Mouse (Mus musculus): ENCODE measurements around the gene Pfkfb2. TPM values are rescaled to one million over a fixed set of nuclear protein-coding genes. Genes with fewer than 3 reads are reported as not detected.

The Pfkfb2 gene
- total RNA-seq (2012; rRNA removed), result 10.0 and 12.1 TPM in 2 replicates

DNA sequence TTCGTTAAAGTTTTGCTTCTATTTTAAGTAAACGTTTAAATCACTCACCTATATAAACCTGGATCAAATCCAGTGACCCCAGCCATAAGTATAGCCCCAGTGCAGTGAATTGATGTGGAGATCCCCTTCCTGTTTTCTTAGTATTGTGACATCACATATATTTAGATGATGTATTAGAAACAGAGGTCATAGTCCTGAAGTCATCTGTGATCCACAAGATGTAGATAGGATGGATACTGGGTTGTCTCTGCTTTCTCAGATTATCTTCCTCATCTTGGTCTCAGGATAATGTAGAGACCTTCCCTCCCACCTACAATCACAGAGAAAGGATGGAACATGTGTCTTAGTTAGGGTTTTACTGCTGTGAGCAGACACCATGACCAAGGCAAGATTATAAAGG is at the start of gene Pfkfb2:
Gene Pfkfb2 (minus strand): TSS at position 101 of the 400 bp plus-strand sequence.
- Histone ChIP-seq H3K27ac (ENCODE audit: insufficient read depth, low read depth, low read length, poor library complexity, severe bottlenecking) (no peak within 1 kb of the TSS), H3K36me3 (ENCODE audit: control insufficient read depth, insufficient read depth, low read length, poor library complexity, severe bottlenecking) (no peaks in the 10 kb centered on the region), H3K4me3 (ENCODE audit: insufficient read depth in 1 of 2, low read depth in 1 of 2, low read length in 2 of 2, poor library complexity in 1 of 2, severe bottlenecking in 1 of 2) (no peak within 1 kb of the TSS), H3K9me3 (ENCODE audit: control insufficient read depth, insufficient read depth, low read depth, low read length) (no peaks in the 10 kb centered on the region), H3K9ac (ENCODE audit: insufficient read depth, low read depth, low read length, poor library complexity, severe bottlenecking) (no peak within 1 kb of the TSS), H3K4me1 (ENCODE audit: control insufficient read depth in 2 of 2, insufficient read depth in 2 of 2, low read length in 2 of 2, poor library complexity in 1 of 2) (no peaks in the 10 kb centered on the region; a peak in 1 of 4 replicates)
- no peak for DNase-seq (ENCODE audit: low read depth, low spot score)
- TF ChIP-seq ZC3H11A (IDR thresholded peaks at IDR 0.05; ENCODE audit: borderline replicate concordance, low read depth, low read length) (no peak), HCFC1 (IDR thresholded peaks at IDR 0.05; ENCODE audit: borderline replicate concordance, insufficient read depth, low read length) (no peak), MAFK (IDR thresholded peaks at IDR 0.05; ENCODE audit: insufficient read depth, low read depth, low read length) (no peak), CHD2 (IDR thresholded peaks at IDR 0.05; ENCODE audit: low read depth, low read length) (no peak), ZNF384 (IDR thresholded peaks at IDR 0.05; ENCODE audit: low read depth, low read length) (no peak)
- in situ Hi-C loops (cut with MboI; ENCODE audit: low sequenced_read_pairs in 2 of 2, unreplicated experiment in 2 of 2), result no loop called here

GRCm38 (mm10) chr1:130776645-130777044 is 47.6 kb upstream of the Pfkfb2 start:
- in situ Hi-C loops (cut with MboI; ENCODE audit: low sequenced_read_pairs in 2 of 2, unreplicated experiment in 2 of 2), result no loop called here
- TF ChIP-seq ZNF384 (IDR thresholded peaks at IDR 0.05; ENCODE audit: low read depth, low read length) (no peak), MAFK (IDR thresholded peaks at IDR 0.05; ENCODE audit: insufficient read depth, low read depth, low read length) (no peak), CHD2 (IDR thresholded peaks at IDR 0.05; ENCODE audit: low read depth, low read length) (no peak), ZC3H11A (IDR thresholded peaks at IDR 0.05; ENCODE audit: borderline replicate concordance, low read depth, low read length) (no peak), HCFC1 (IDR thresholded peaks at IDR 0.05; ENCODE audit: borderline replicate concordance, insufficient read depth, low read length) (no peak)
- Histone ChIP-seq H3K27ac (ENCODE audit: insufficient read depth, low read depth, low read length, poor library complexity, severe bottlenecking) (no peak overlapping the region), H3K9me3 (ENCODE audit: control insufficient read depth, insufficient read depth, low read depth, low read length) (no peaks in the 10 kb centered on the region), H3K9ac (ENCODE audit: insufficient read depth, low read depth, low read length, poor library complexity, severe bottlenecking) (no peak overlapping the region), H3K36me3 (ENCODE audit: control insufficient read depth, insufficient read depth, low read length, poor library complexity, severe bottlenecking) (no peaks in the 10 kb centered on the region), H3K4me3 (ENCODE audit: insufficient read depth in 1 of 2, low read depth in 1 of 2, low read length in 2 of 2, poor library complexity in 1 of 2, severe bottlenecking in 1 of 2) (no peak overlapping the region), H3K4me1 (ENCODE audit: control insufficient read depth in 2 of 2, insufficient read depth in 2 of 2, low read length in 2 of 2, poor library complexity in 1 of 2) (no peaks in the 10 kb centered on the region)
- no peak for DNase-seq (ENCODE audit: low read depth, low spot score)

GRCm38 (mm10) chr1:130775691-130776331 is 46.8 kb upstream of the Pfkfb2 start:
- H3K9ac ChIP-seq (ENCODE audit: insufficient read depth, low read depth, low read length, poor library complexity, severe bottlenecking), result no peak overlapping the region
- TF ChIP-seq HCFC1 (IDR thresholded peaks at IDR 0.05; ENCODE audit: borderline replicate concordance, insufficient read depth, low read length), result no peak
- no peak for TF ChIP-seq MAFK (IDR thresholded peaks at IDR 0.05; ENCODE audit: insufficient read depth, low read depth, low read length)
- TF ChIP-seq CHD2 (IDR thresholded peaks at IDR 0.05; ENCODE audit: low read depth, low read length), result no peak
- TF ChIP-seq ZC3H11A (IDR thresholded peaks at IDR 0.05; ENCODE audit: borderline replicate concordance, low read depth, low read length), result no peak
- no peak for TF ChIP-seq ZNF384 (IDR thresholded peaks at IDR 0.05; ENCODE audit: low read depth, low read length)
- no peak overlapping the region for H3K4me3 ChIP-seq (ENCODE audit: insufficient read depth in 1 of 2, low read depth in 1 of 2, low read length in 2 of 2, poor library complexity in 1 of 2, severe bottlenecking in 1 of 2)
- in situ Hi-C loops (cut with MboI; ENCODE audit: low sequenced_read_pairs in 2 of 2, unreplicated experiment in 2 of 2), result no loop called here
- no peak for DNase-seq (ENCODE audit: low read depth, low spot score)
- no peak overlapping the region for H3K27ac ChIP-seq (ENCODE audit: insufficient read depth, low read depth, low read length, poor library complexity, severe bottlenecking)
- H3K4me1 ChIP-seq (ENCODE audit: control insufficient read depth in 2 of 2, insufficient read depth in 2 of 2, low read length in 2 of 2, poor library complexity in 1 of 2), result no peaks in the 10 kb centered on the region
- H3K36me3 ChIP-seq (ENCODE audit: control insufficient read depth, insufficient read depth, low read length, poor library complexity, severe bottlenecking), result no peaks in the 10 kb centered on the region
- H3K9me3 ChIP-seq (ENCODE audit: control insufficient read depth, insufficient read depth, low read depth, low read length), result no peaks in the 10 kb centered on the region

- no peaks in the 10 kb centered on the region for H3K4me1 ChIP-seq (ENCODE audit: control insufficient read depth in 2 of 2, insufficient read depth in 2 of 2, low read length in 2 of 2, poor library complexity in 1 of 2)
- H3K27ac ChIP-seq (ENCODE audit: insufficient read depth, low read depth, low read length, poor library complexity, severe bottlenecking), result no peak overlapping the region
- H3K9me3 ChIP-seq (ENCODE audit: control insufficient read depth, insufficient read depth, low read depth, low read length), result no peaks in the 10 kb centered on the region
- DNase-seq (ENCODE audit: low read depth, low spot score), result no peak
- TF ChIP-seq MAFK (IDR thresholded peaks at IDR 0.05; ENCODE audit: insufficient read depth, low read depth, low read length) (no peak), ZC3H11A (IDR thresholded peaks at IDR 0.05; ENCODE audit: borderline replicate concordance, low read depth, low read length) (no peak), ZNF384 (IDR thresholded peaks at IDR 0.05; ENCODE audit: low read depth, low read length) (no peak), HCFC1 (IDR thresholded peaks at IDR 0.05; ENCODE audit: borderline replicate concordance, insufficient read depth, low read length) (no peak), CHD2 (IDR thresholded peaks at IDR 0.05; ENCODE audit: low read depth, low read length) (no peak)
- H3K36me3 ChIP-seq (ENCODE audit: control insufficient read depth, insufficient read depth, low read length, poor library complexity, severe bottlenecking), result no peaks in the 10 kb centered on the region
- in situ Hi-C loops (cut with MboI; ENCODE audit: low sequenced_read_pairs in 2 of 2, unreplicated experiment in 2 of 2), result no loop called here
- H3K9ac ChIP-seq (ENCODE audit: insufficient read depth, low read depth, low read length, poor library complexity, severe bottlenecking), result no peak overlapping the region
- no peak overlapping the region for H3K4me3 ChIP-seq (ENCODE audit: insufficient read depth in 1 of 2, low read depth in 1 of 2, low read length in 2 of 2, poor library complexity in 1 of 2, severe bottlenecking in 1 of 2)
These were observed 46.2 kb upstream of the Pfkfb2 start for GRCm38 (mm10) chr1:130775234-130775633.

Measured in ES-E14 (cell line).